Comparison of ENCODE assay signal across 18 mouse cellular contexts in the genomic region with DNA sequence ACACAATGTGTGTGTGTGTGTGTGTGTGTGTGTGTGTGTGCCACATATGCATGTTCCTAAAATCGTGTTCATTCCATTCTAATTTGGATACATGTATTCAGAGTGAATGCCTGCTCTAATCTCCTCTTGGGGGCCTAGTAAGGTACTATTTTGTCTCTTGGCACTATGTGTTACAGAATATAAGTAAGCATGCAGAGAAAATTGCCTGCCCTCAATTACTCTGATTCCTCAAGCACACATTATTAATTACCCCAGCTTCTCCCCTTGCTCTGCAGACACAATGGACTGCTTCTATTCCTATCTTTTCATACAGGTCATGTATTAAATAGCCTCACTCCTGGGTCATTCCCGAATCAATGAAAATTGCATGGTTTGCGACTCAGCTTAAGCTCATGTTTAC.
DNase-seq lines count a peak whose midpoint lies in the region; ATAC-seq and TF ChIP-seq lines count a peak whose summit lies in the region.
"Had no signal": no experiment of that assay in that cellular context is flagged by ENCODE, and none has a peak within 500 bp of the region (broad histone marks: within the 10 kb centered on the region; RNA-seq: fewer than 3 reads in every experiment).

No protein-coding gene starts in this region.

- peak; percentile 46; the same call in 1 of the 2 replicates for ATAC-seq in hindbrain, embryonic 14.5 days (ENCODE audit: low FRiP score)
- ATAC-seq in hindbrain, postnatal 0 days: no peak
- peak; percentile 48 for ATAC-seq in forebrain, embryonic 15.5 days (replicated peaks)
- peak; percentile 80 for ATAC-seq in midbrain, embryonic 13.5 days
- no peak for ATAC-seq in CD4-positive, CD25-positive, alpha-beta regulatory T cell, adult 4 months
- ATAC-seq: lung, postnatal 0 days; Patski had no signal

- peaks cover 5% of the 10 kb centered on the region for H3K4me1 ChIP-seq in hindbrain, embryonic 14.5 days (replicated peaks; ENCODE audit: control insufficient read depth, insufficient read depth, low read length)
- no peaks in the 10 kb centered on the region for H3K4me1 ChIP-seq in hindbrain, postnatal 0 days (ENCODE audit: insufficient read depth, low read length)
- H3K4me1 ChIP-seq in forebrain, embryonic 15.5 days: peaks cover 6% of the 10 kb centered on the region
- peaks cover 5% of the 10 kb centered on the region; the same call in 1 of the 2 replicates for H3K4me1 ChIP-seq in midbrain, embryonic 13.5 days (replicated peaks)
- H3K4me1 ChIP-seq: embryonic facial prominence, embryonic 15.5 days; heart, embryonic 10.5 days; limb, embryonic 15.5 days; liver, embryonic 15.5 days had no signal

- no peak overlapping the region; the same call in 1 of the 2 replicates for H3K27ac ChIP-seq in hindbrain, embryonic 14.5 days
- no peak overlapping the region for H3K27ac ChIP-seq in hindbrain, postnatal 0 days
- H3K27ac ChIP-seq in forebrain, embryonic 15.5 days (replicated peaks): no peak overlapping the region
- H3K27ac ChIP-seq in midbrain, embryonic 13.5 days: no peak overlapping the region
- H3K27ac ChIP-seq: embryonic facial prominence, embryonic 15.5 days; heart, embryonic 10.5 days; layer of hippocampus, adult 2 months; limb, embryonic 15.5 days; liver, embryonic 15.5 days had no signal

- no peaks in the 10 kb centered on the region for H3K27me3 ChIP-seq in hindbrain, embryonic 14.5 days (ENCODE audit: control insufficient read depth, insufficient read depth, low read length)
- no peaks in the 10 kb centered on the region for H3K27me3 ChIP-seq in hindbrain, postnatal 0 days (ENCODE audit: insufficient read depth, low read length)
- no peaks in the 10 kb centered on the region for H3K27me3 ChIP-seq in forebrain, embryonic 15.5 days
- H3K27me3 ChIP-seq in midbrain, embryonic 13.5 days: no peaks in the 10 kb centered on the region
- H3K27me3 ChIP-seq: embryonic facial prominence, embryonic 15.5 days; limb, embryonic 15.5 days; liver, embryonic 15.5 days; Patski had no signal

- H3K4me2 ChIP-seq in hindbrain, embryonic 14.5 days (replicated peaks): no peak overlapping the region
- no peak overlapping the region for H3K4me2 ChIP-seq in hindbrain, postnatal 0 days (ENCODE audit: low read depth, low read length)
- H3K4me2 ChIP-seq in forebrain, embryonic 15.5 days (replicated peaks): no peak overlapping the region
- no peak overlapping the region for H3K4me2 ChIP-seq in midbrain, embryonic 13.5 days (replicated peaks)
- H3K4me2 ChIP-seq: embryonic facial prominence, embryonic 15.5 days; limb, embryonic 15.5 days; liver, embryonic 15.5 days had no signal

- WGBS in hindbrain, embryonic 14.5 days: 25% methylated on average over 3 of the region's 3 CpGs
- WGBS in hindbrain, postnatal 0 days: 35% methylated on average over 3 of the region's 3 CpGs
- WGBS in forebrain, embryonic 15.5 days: 7% methylated on average over 3 of the region's 3 CpGs
- 32% methylated on average over 3 of the region's 3 CpGs for WGBS in midbrain, embryonic 13.5 days

- H3K9me3 ChIP-seq in hindbrain, embryonic 14.5 days (ENCODE audit: control insufficient read depth, low read length): no peaks in the 10 kb centered on the region
- no peaks in the 10 kb centered on the region for H3K9me3 ChIP-seq in hindbrain, postnatal 0 days (ENCODE audit: low read length)
- no peaks in the 10 kb centered on the region for H3K9me3 ChIP-seq in forebrain, embryonic 15.5 days
- no peaks in the 10 kb centered on the region for H3K9me3 ChIP-seq in midbrain, embryonic 13.5 days
- H3K9me3 ChIP-seq: embryonic facial prominence, embryonic 15.5 days; heart, embryonic 10.5 days; limb, embryonic 15.5 days; liver, embryonic 15.5 days had no signal

- no peak overlapping the region for H3K9ac ChIP-seq in hindbrain, embryonic 14.5 days
- H3K9ac ChIP-seq in hindbrain, postnatal 0 days (replicated peaks; ENCODE audit: low read length): no peak overlapping the region
- H3K9ac ChIP-seq in forebrain, embryonic 15.5 days (replicated peaks): no peak overlapping the region
- H3K9ac ChIP-seq in midbrain, embryonic 13.5 days (replicated peaks): no peak overlapping the region
- H3K9ac ChIP-seq: embryonic facial prominence, embryonic 15.5 days; limb, embryonic 15.5 days; liver, embryonic 15.5 days had no signal

- H3K36me3 ChIP-seq in hindbrain, embryonic 14.5 days (replicated peaks; ENCODE audit: control insufficient read depth, insufficient read depth): no peaks in the 10 kb centered on the region
- H3K36me3 ChIP-seq in hindbrain, postnatal 0 days (ENCODE audit: insufficient read depth, low read length): no peaks in the 10 kb centered on the region
- H3K36me3 ChIP-seq in forebrain, embryonic 15.5 days: no peaks in the 10 kb centered on the region
- no peaks in the 10 kb centered on the region for H3K36me3 ChIP-seq in midbrain, embryonic 13.5 days
- H3K36me3 ChIP-seq: embryonic facial prominence, embryonic 15.5 days; heart, embryonic 10.5 days; limb, embryonic 15.5 days; liver, embryonic 15.5 days had no signal

- H3K4me3 ChIP-seq in hindbrain, embryonic 14.5 days (replicated peaks; ENCODE audit: low read length): no peak overlapping the region
- H3K4me3 ChIP-seq in hindbrain, postnatal 0 days (ENCODE audit: low read length): no peak overlapping the region
- H3K4me3 ChIP-seq in forebrain, embryonic 15.5 days: no peak overlapping the region
- H3K4me3 ChIP-seq in midbrain, embryonic 13.5 days (replicated peaks): no peak overlapping the region
- H3K4me3 ChIP-seq: embryonic facial prominence, embryonic 15.5 days; heart, embryonic 10.5 days; layer of hippocampus, adult 2 months; limb, embryonic 15.5 days; liver, embryonic 15.5 days had no signal

- DNase-seq in hindbrain, embryonic 14.5 days (ENCODE audit: low spot score): no peak
- no peak for DNase-seq in hindbrain, postnatal 0 days (ENCODE audit: low spot score)
- DNase-seq in ovary, adult 18-20 months (ENCODE audit: low spot score): no peak
- no peak for DNase-seq in kidney, postnatal 25 days
- DNase-seq: adrenal gland, adult 8-10 months; cerebellum, adult 9-11 months; kidney, adult 11 months; right cerebral cortex, postnatal 4 days had no signal

- no peak for TF ChIP-seq CTCF in hindbrain, postnatal 0 days (IDR thresholded peaks at IDR 0.05; ENCODE audit: low read depth)

Comparison
In these comparisons a context has a peak if more than half of its experiments do, and no peak if none do; other contexts are left out.
1. ATAC-seq: peak in hindbrain, embryonic 14.5 days (single experiment), forebrain, embryonic 15.5 days (single experiment) and midbrain, embryonic 13.5 days (single experiment); none in hindbrain, postnatal 0 days (single experiment) and CD4-positive, CD25-positive, alpha-beta regulatory T cell, adult 4 months (single experiment).